12 mouse cellular contexts compared by ENCODE assay signal in the genomic region with DNA sequence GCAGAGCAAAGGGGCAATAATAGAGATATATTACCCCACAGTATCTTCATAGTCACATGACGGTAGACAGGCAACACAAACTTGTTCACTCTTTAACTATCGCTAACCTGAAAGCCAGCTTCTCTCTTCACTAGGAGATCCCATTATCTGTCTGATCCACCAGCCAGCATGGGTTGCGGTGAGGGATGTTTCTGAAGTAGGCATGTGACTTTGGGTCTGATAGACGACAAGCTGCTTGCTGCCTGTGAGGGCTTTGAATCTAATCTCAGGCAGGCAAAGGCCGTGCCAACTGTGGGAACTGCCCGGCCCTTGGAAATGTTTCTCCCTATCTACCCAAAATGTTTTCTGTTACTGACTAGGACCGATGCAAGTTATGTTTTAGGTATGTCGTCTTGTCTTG. TPM values are rescaled to one million over a fixed set of nuclear protein-coding genes. Genes with fewer than 3 reads are reported as not detected.
DNase-seq lines count a peak whose midpoint lies in the region; ATAC-seq and TF ChIP-seq lines count a peak whose summit lies in the region.
"Had no signal": no experiment of that assay in that cellular context is flagged by ENCODE, and none has a peak within 500 bp of the region (broad histone marks: within the 10 kb centered on the region; RNA-seq: fewer than 3 reads in every experiment).

No protein-coding gene starts in this region.

- WGBS in kidney, embryonic 14.5 days = 83% methylated on average over 8 of the region's 8 CpGs
- 59% methylated on average over 8 of the region's 8 CpGs for WGBS in kidney, adult 2 months
- WGBS in intestine, embryonic 16.5 days = 76% methylated on average over 8 of the region's 8 CpGs

- H3K27ac ChIP-seq in kidney, embryonic 14.5 days (ENCODE audit: low read depth, low read length) = no peak overlapping the region
- no peak overlapping the region for H3K27ac ChIP-seq in kidney, adult 2 months (ENCODE audit: insufficient read depth, low read depth, low read length)
- H3K27ac ChIP-seq in bone marrow macrophage, adult 2 months (ENCODE audit: insufficient read depth, low read depth, low read length) = no peak overlapping the region
- H3K27ac ChIP-seq in intestine, embryonic 16.5 days (ENCODE audit: low read length) = no peak overlapping the region
- H3K27ac ChIP-seq: embryonic facial prominence, embryonic 13.5 days; limb, embryonic 15.5 days had no signal

- peak overlapping the region; percentile 1; the same call in 1 of the 2 replicates for H3K4me2 ChIP-seq in kidney, embryonic 14.5 days (replicated peaks; ENCODE audit: low read depth, low read length)
- H3K4me2 ChIP-seq in intestine, embryonic 16.5 days (ENCODE audit: low read depth, low read length) = peak overlapping the region; percentile 84; the same call in 1 of the 2 replicates

- no peak overlapping the region for H3K4me3 ChIP-seq in kidney, embryonic 14.5 days (ENCODE audit: low read length)
- H3K4me3 ChIP-seq in kidney, adult 2 months (ENCODE audit: insufficient read depth, low read depth, low read length) = no peak overlapping the region
- peak overlapping the region; percentile 11; the same call in 1 of the 2 replicates for H3K4me3 ChIP-seq in bone marrow macrophage, adult 2 months (ENCODE audit: insufficient read depth, low read length)
- H3K4me3 ChIP-seq in erythroblast, embryonic 14.5 days (replicated peaks) = peak overlapping the region; percentile 68
- H3K4me3 ChIP-seq in intestine, embryonic 16.5 days (ENCODE audit: low read length) = no peak overlapping the region

- TF ChIP-seq POLR2A in kidney, adult 2 months (IDR thresholded peaks at IDR 0.05; ENCODE audit: low read depth, low read length) = no peak
- no peak for TF ChIP-seq POLR2A in bone marrow macrophage, adult 2 months (IDR thresholded peaks at IDR 0.05; ENCODE audit: borderline replicate concordance, low read depth, low read length)

- no peaks in the 10 kb centered on the region for H3K27me3 ChIP-seq in kidney, embryonic 14.5 days (ENCODE audit: control insufficient read depth, insufficient read depth, low read length)
- H3K27me3 ChIP-seq in kidney, adult 2 months (replicated peaks; ENCODE audit: control insufficient read depth, insufficient read depth, low read length) = no peaks in the 10 kb centered on the region
- H3K27me3 ChIP-seq in erythroblast, embryonic 14.5 days (ENCODE audit: control insufficient read depth) = no peaks in the 10 kb centered on the region
- H3K27me3 ChIP-seq in intestine, embryonic 16.5 days (replicated peaks; ENCODE audit: control insufficient read depth, insufficient read depth, low read length) = no peaks in the 10 kb centered on the region
- H3K27me3 ChIP-seq: limb, embryonic 15.5 days had no signal

- H3K36me3 ChIP-seq in kidney, embryonic 14.5 days (ENCODE audit: control insufficient read depth, insufficient read depth, low read length) = no peaks in the 10 kb centered on the region; the same call in 1 of the 2 replicates
- peaks cover 5% of the 10 kb centered on the region for H3K36me3 ChIP-seq in kidney, adult 2 months (ENCODE audit: control insufficient read depth, insufficient read depth, low read length)
- H3K36me3 ChIP-seq in erythroblast, embryonic 14.5 days (ENCODE audit: control insufficient read depth) = peaks cover 42% of the 10 kb centered on the region
- H3K36me3 ChIP-seq in intestine, embryonic 16.5 days (ENCODE audit: control insufficient read depth, insufficient read depth, low read length) = 0 out of 2 replicates have a peak, but pooled peaks cover 2% of the 10 kb centered on the region

- H3K9ac ChIP-seq in kidney, embryonic 14.5 days (ENCODE audit: low read depth, low read length) = no peak overlapping the region
- H3K9ac ChIP-seq in intestine, embryonic 16.5 days (ENCODE audit: low read depth, low read length) = no peak overlapping the region
- H3K9ac ChIP-seq: embryonic facial prominence, embryonic 13.5 days; limb, embryonic 15.5 days had no signal

- no peak for ATAC-seq in kidney, embryonic 14.5 days (ENCODE audit: low FRiP score, low TSS enrichment)
- ATAC-seq in intestine, embryonic 16.5 days = peak; percentile 12
- ATAC-seq: CD4-positive, CD25-positive, alpha-beta regulatory T cell, adult 4 months had no signal

- no peak for TF ChIP-seq CTCF in kidney, adult 2 months (conservative IDR thresholded peaks at IDR 0.05; ENCODE audit: insufficient read depth, insufficient read length, low read depth, low read length)
- no peak for TF ChIP-seq CTCF in bone marrow macrophage, adult 2 months (IDR thresholded peaks at IDR 0.05; ENCODE audit: low read depth, low read length)

- H3K4me1 ChIP-seq in kidney, embryonic 14.5 days (ENCODE audit: control insufficient read depth, insufficient read depth, low read length) = no peaks in the 10 kb centered on the region; the same call in 1 of the 2 replicates
- H3K4me1 ChIP-seq in kidney, adult 2 months (ENCODE audit: control insufficient read depth, insufficient read depth, low read length) = peaks cover 9% of the 10 kb centered on the region; the same call in 1 of the 2 replicates
- H3K4me1 ChIP-seq in bone marrow macrophage, adult 2 months (ENCODE audit: control insufficient read depth, insufficient read depth, low read length) = peaks cover 35% of the 10 kb centered on the region
- H3K4me1 ChIP-seq in erythroblast, embryonic 14.5 days (ENCODE audit: control insufficient read depth) = peaks cover 52% of the 10 kb centered on the region
- peaks cover 4% of the 10 kb centered on the region; the same call in 1 of the 2 replicates for H3K4me1 ChIP-seq in intestine, embryonic 16.5 days (ENCODE audit: control insufficient read depth, insufficient read depth, low read length)

- DNase-seq in kidney, adult 2 months = no peak
- no peak for DNase-seq in thymus, postnatal 14 days
- DNase-seq in thymus, postnatal 36 days = no peak
- DNase-seq in gastrocnemius, adult 18-20 months (ENCODE audit: low spot score) = no peak
- DNase-seq: kidney, postnatal 10 days had no signal

- H3K9me3 ChIP-seq in kidney, embryonic 14.5 days (ENCODE audit: control insufficient read depth, low read length) = no peaks in the 10 kb centered on the region
- H3K9me3 ChIP-seq in erythroblast, embryonic 14.5 days (ENCODE audit: control insufficient read depth, low read length) = no peaks in the 10 kb centered on the region
- H3K9me3 ChIP-seq in intestine, embryonic 16.5 days (ENCODE audit: control insufficient read depth, low read length) = no peaks in the 10 kb centered on the region
- H3K9me3 ChIP-seq: embryonic facial prominence, embryonic 13.5 days; limb, embryonic 15.5 days had no signal

RNA-seq across cellular contexts. Expression of a gene that starts 3.0 kb away (rescaled TPM):
- 68.4 and 78.4 TPM in 2 replicates for polyA plus RNA-seq in kidney, embryonic 14.5 days (2014; fragmentation: Nextera tagmentation; extraction: Ambion mirVana)
- polyA plus RNA-seq in kidney, adult 2 months (2012; rRNA removed) = 120 TPM in 2 replicates
- 114 and 124 TPM in 2 replicates for polyA plus RNA-seq in bone marrow macrophage, adult 2 months (2012; ENCODE audit: insufficient read depth, insufficient read length, missing spikeins)
- 1.2 and 1.6 TPM in 2 replicates for polyA plus RNA-seq in erythroblast, embryonic 14.5 days (2012)
- 232 and 330 TPM in 2 replicates for polyA plus RNA-seq in intestine, embryonic 16.5 days (2015; fragmentation: Nextera tagmentation; extraction: Ambion mirVana)
- total RNA-seq in gastrocnemius, adult 18-20 months (2021) = 10 to 100 TPM; 10.7 to 11.5 TPM

RNA-seq across cellular contexts. Expression of a gene that starts 28.2 kb away (rescaled TPM):
- 41.5 and 43.8 TPM in 2 replicates for polyA plus RNA-seq in kidney, embryonic 14.5 days (2014; fragmentation: Nextera tagmentation; extraction: Ambion mirVana)
- 10.7 and 12.5 TPM in 2 replicates for polyA plus RNA-seq in kidney, adult 2 months (2012; rRNA removed)
- polyA plus RNA-seq in bone marrow macrophage, adult 2 months (2012; ENCODE audit: insufficient read depth, insufficient read length, missing spikeins) = 25.7 and 26.0 TPM in 2 replicates
- under 0.01 and 0.02 TPM in 2 replicates for polyA plus RNA-seq in erythroblast, embryonic 14.5 days (2012)
- polyA plus RNA-seq in intestine, embryonic 16.5 days (2015; fragmentation: Nextera tagmentation; extraction: Ambion mirVana) = 10.0 and 11.5 TPM in 2 replicates
- total RNA-seq in gastrocnemius, adult 18-20 months (2021) = 10 to 100 TPM; 17.6 to 19.4 TPM

RNA-seq across cellular contexts. Expression of a gene that starts 50.3 kb away (rescaled TPM):
- 7.5 and 8.5 TPM in 2 replicates for polyA plus RNA-seq in kidney, embryonic 14.5 days (2014; fragmentation: Nextera tagmentation; extraction: Ambion mirVana)
- polyA plus RNA-seq in kidney, adult 2 months (2012; rRNA removed) = 4.6 and 4.7 TPM in 2 replicates
- polyA plus RNA-seq in bone marrow macrophage, adult 2 months (2012; ENCODE audit: insufficient read depth, insufficient read length, missing spikeins) = 4.5 and 5.5 TPM in 2 replicates
- 0.06 and 0.11 TPM in 2 replicates for polyA plus RNA-seq in erythroblast, embryonic 14.5 days (2012)
- 3.1 and 3.3 TPM in 2 replicates for polyA plus RNA-seq in intestine, embryonic 16.5 days (2015; fragmentation: Nextera tagmentation; extraction: Ambion mirVana)
- 1 to 10 TPM; 2.5 to 3.4 TPM for total RNA-seq in gastrocnemius, adult 18-20 months (2021)

RNA-seq across cellular contexts. Expression of a gene that starts 50.6 kb away (rescaled TPM):
- 29.7 and 30.4 TPM in 2 replicates for polyA plus RNA-seq in kidney, embryonic 14.5 days (2014; fragmentation: Nextera tagmentation; extraction: Ambion mirVana)
- polyA plus RNA-seq in kidney, adult 2 months (2012; rRNA removed) = 15.6 and 17.3 TPM in 2 replicates
- polyA plus RNA-seq in bone marrow macrophage, adult 2 months (2012; ENCODE audit: insufficient read depth, insufficient read length, missing spikeins) = 17.1 and 19.6 TPM in 2 replicates
- polyA plus RNA-seq in erythroblast, embryonic 14.5 days (2012) = 0.48 and 0.65 TPM in 2 replicates
- polyA plus RNA-seq in intestine, embryonic 16.5 days (2015; fragmentation: Nextera tagmentation; extraction: Ambion mirVana) = 20.9 and 22.4 TPM in 2 replicates
- 10 to 100 TPM; 10.3 to 10.6 TPM for total RNA-seq in gastrocnemius, adult 18-20 months (2021)

Comparison
In these comparisons a context has a peak if more than half of its experiments do, and no peak if none do; other contexts are left out.
1. H3K4me3 ChIP-seq: peak in bone marrow macrophage, adult 2 months (single experiment) and erythroblast, embryonic 14.5 days (single experiment); none in kidney, embryonic 14.5 days (single experiment), kidney, adult 2 months (single experiment) and intestine, embryonic 16.5 days (single experiment).
2. RNA of a gene that starts 3.0 kb away (polyA plus RNA-seq): 232 to 330 TPM in intestine, embryonic 16.5 days, 120 TPM in kidney, adult 2 months, 114 to 124 TPM in bone marrow macrophage, adult 2 months and 68.4 to 78.4 TPM in kidney, embryonic 14.5 days; 1.2 to 1.6 TPM in erythroblast, embryonic 14.5 days; every median in the first group is over 10 times any median in the second.
3. RNA of a gene that starts 28.2 kb away (polyA plus RNA-seq): 41.5 to 43.8 TPM in kidney, embryonic 14.5 days, 25.7 to 26.0 TPM in bone marrow macrophage, adult 2 months, 10.7 to 12.5 TPM in kidney, adult 2 months and 10.0 to 11.5 TPM in intestine, embryonic 16.5 days; under 0.01 to 0.02 TPM in erythroblast, embryonic 14.5 days; every median in the first group is over 10 times any median in the second.